ENCODE assay signal across 9 mouse cellular contexts in genomic region chr9:62810095-62810494, GRCm38 (mm10). TPM values are rescaled to one million over a fixed set of nuclear protein-coding genes. Genes with fewer than 3 reads are reported as not detected.
DNase-seq lines count a peak whose midpoint lies in the region; ATAC-seq lines count a peak whose summit lies in the region.
"Had no signal": no experiment of that assay in that cellular context is flagged by ENCODE, and none has a peak within 500 bp of the region (broad histone marks: within the 10 kb centered on the region; RNA-seq: fewer than 3 reads in every experiment).

No protein-coding gene starts in this region.

- H3K27ac ChIP-seq in kidney, embryonic 14.5 days (ENCODE audit: low read depth, low read length), result no peak overlapping the region
- no peak overlapping the region for H3K27ac ChIP-seq in brown adipose tissue, adult 24 weeks (replicated peaks; ENCODE audit: low read depth, low read length)
- H3K27ac ChIP-seq in hindbrain, embryonic 15.5 days (replicated peaks), result peak overlapping the region; percentile 99; the same call in 1 of the 2 replicates
- peak overlapping the region; percentile 99; the same call in 1 of the 2 replicates for H3K27ac ChIP-seq in midbrain, embryonic 15.5 days

- H3K4me2 ChIP-seq in kidney, embryonic 14.5 days (replicated peaks; ENCODE audit: low read depth, low read length), result peak overlapping the region; percentile 77
- peak overlapping the region; percentile 65 for H3K4me2 ChIP-seq in hindbrain, embryonic 15.5 days
- peak overlapping the region; percentile 66 for H3K4me2 ChIP-seq in midbrain, embryonic 15.5 days

- WGBS in kidney, embryonic 14.5 days, result 16% methylated on average over 8 of the region's 8 CpGs
- WGBS in hindbrain, embryonic 15.5 days, result 15% methylated on average over 8 of the region's 8 CpGs
- WGBS in midbrain, embryonic 15.5 days, result 24% methylated on average over 8 of the region's 8 CpGs

- no peaks in the 10 kb centered on the region for H3K27me3 ChIP-seq in kidney, embryonic 14.5 days (ENCODE audit: control insufficient read depth, insufficient read depth, low read length)
- no peaks in the 10 kb centered on the region for H3K27me3 ChIP-seq in hindbrain, embryonic 15.5 days
- H3K27me3 ChIP-seq in midbrain, embryonic 15.5 days (replicated peaks), result no peaks in the 10 kb centered on the region
- H3K27me3 ChIP-seq: Patski had no signal

- H3K9ac ChIP-seq in kidney, embryonic 14.5 days (ENCODE audit: low read depth, low read length), result peak overlapping the region; percentile 97; the same call in 1 of the 2 replicates
- H3K9ac ChIP-seq in hindbrain, embryonic 15.5 days, result peak overlapping the region; percentile 99
- peak overlapping the region; percentile 96 for H3K9ac ChIP-seq in midbrain, embryonic 15.5 days

- H3K4me1 ChIP-seq in kidney, embryonic 14.5 days (ENCODE audit: control insufficient read depth, insufficient read depth, low read length), result peaks cover 8% of the 10 kb centered on the region
- peaks cover 9% of the 10 kb centered on the region for H3K4me1 ChIP-seq in brown adipose tissue, adult 24 weeks (ENCODE audit: control insufficient read depth, insufficient read depth, insufficient read length, low read length)
- H3K4me1 ChIP-seq in hindbrain, embryonic 15.5 days (replicated peaks), result peaks cover 28% of the 10 kb centered on the region
- H3K4me1 ChIP-seq in midbrain, embryonic 15.5 days, result peaks cover 27% of the 10 kb centered on the region

- H3K36me3 ChIP-seq in kidney, embryonic 14.5 days (ENCODE audit: control insufficient read depth, insufficient read depth, low read length), result no peaks in the 10 kb centered on the region
- H3K36me3 ChIP-seq in hindbrain, embryonic 15.5 days, result no peaks in the 10 kb centered on the region
- no peaks in the 10 kb centered on the region for H3K36me3 ChIP-seq in midbrain, embryonic 15.5 days (replicated peaks)

- ATAC-seq in kidney, embryonic 14.5 days (ENCODE audit: low FRiP score, low TSS enrichment), result no peak
- ATAC-seq in hindbrain, embryonic 15.5 days (ENCODE audit: low FRiP score, low read depth), result no peak
- no peak for ATAC-seq in midbrain, embryonic 15.5 days (replicated peaks)

- no peaks in the 10 kb centered on the region for H3K9me3 ChIP-seq in kidney, embryonic 14.5 days (ENCODE audit: control insufficient read depth, low read length)
- no peaks in the 10 kb centered on the region for H3K9me3 ChIP-seq in hindbrain, embryonic 15.5 days
- H3K9me3 ChIP-seq in midbrain, embryonic 15.5 days, result no peaks in the 10 kb centered on the region

- H3K4me3 ChIP-seq in kidney, embryonic 14.5 days (ENCODE audit: low read length), result peak overlapping the region; percentile 98
- peak overlapping the region; percentile 97 for H3K4me3 ChIP-seq in brown adipose tissue, adult 24 weeks (ENCODE audit: insufficient read depth, low read depth, low read length)
- peak overlapping the region; percentile 98 for H3K4me3 ChIP-seq in hindbrain, embryonic 15.5 days
- peak overlapping the region; percentile 80 for H3K4me3 ChIP-seq in midbrain, embryonic 15.5 days

- DNase-seq in kidney, adult 9 months, result no peak
- no peak for DNase-seq in ovary, postnatal 36 days (ENCODE audit: low spot score)
- no peak for DNase-seq in cerebellum, adult 11-12 months
- no peak for DNase-seq in frontal cortex, postnatal 25 days (ENCODE audit: low spot score in 2 of 2)

RNA-seq across cellular contexts. Expression of gene Fem1b, which starts 1.6 kb away (rescaled TPM):
- polyA plus RNA-seq in kidney, embryonic 14.5 days (2014; fragmentation: Nextera tagmentation; extraction: Ambion mirVana), result 20.8 and 38.2 TPM in 2 replicates
- 5.9 and 7.1 TPM in 2 replicates for polyA plus RNA-seq in brown adipose tissue, adult 24 weeks (2012; ENCODE audit: insufficient read depth, insufficient read length, missing spikeins)
- 53.0 and 53.5 TPM in 2 replicates for polyA plus RNA-seq in hindbrain, embryonic 15.5 days (2015; fragmentation: Nextera tagmentation; extraction: Ambion mirVana)
- polyA plus RNA-seq in midbrain, embryonic 15.5 days (2015; fragmentation: Nextera tagmentation; extraction: Ambion mirVana), result 64.6 and 67.0 TPM in 2 replicates

RNA-seq across cellular contexts. Expression of gene Cln6, which starts 28.5 kb away (rescaled TPM):
- polyA plus RNA-seq in kidney, embryonic 14.5 days (2014; fragmentation: Nextera tagmentation; extraction: Ambion mirVana), result 21.7 and 28.2 TPM in 2 replicates
- 7.1 and 7.5 TPM in 2 replicates for polyA plus RNA-seq in brown adipose tissue, adult 24 weeks (2012; ENCODE audit: insufficient read depth, insufficient read length, missing spikeins)
- 6.2 and 7.0 TPM in 2 replicates for polyA plus RNA-seq in hindbrain, embryonic 15.5 days (2015; fragmentation: Nextera tagmentation; extraction: Ambion mirVana)
- polyA plus RNA-seq in midbrain, embryonic 15.5 days (2015; fragmentation: Nextera tagmentation; extraction: Ambion mirVana), result 5.9 and 6.2 TPM in 2 replicates

RNA-seq across cellular contexts. Expression of gene Calml4, which starts 47.8 kb away (rescaled TPM):
- 59.7 and 72.0 TPM in 2 replicates for polyA plus RNA-seq in kidney, embryonic 14.5 days (2014; fragmentation: Nextera tagmentation; extraction: Ambion mirVana)
- polyA plus RNA-seq in brown adipose tissue, adult 24 weeks (2012; ENCODE audit: insufficient read depth, insufficient read length, missing spikeins), result 3.8 TPM in 1 of 2 replicates, not detected in the other
- 15.4 and 19.5 TPM in 2 replicates for polyA plus RNA-seq in hindbrain, embryonic 15.5 days (2015; fragmentation: Nextera tagmentation; extraction: Ambion mirVana)
- polyA plus RNA-seq in midbrain, embryonic 15.5 days (2015; fragmentation: Nextera tagmentation; extraction: Ambion mirVana), result 9.4 and 11.7 TPM in 2 replicates

Comparison
In these comparisons a context has a peak if more than half of its experiments do, and no peak if none do; other contexts are left out.
1. H3K27ac ChIP-seq: peak in hindbrain, embryonic 15.5 days (single experiment) and midbrain, embryonic 15.5 days (single experiment); none in kidney, embryonic 14.5 days (single experiment) and brown adipose tissue, adult 24 weeks (single experiment).
2. Peak in every context shown above with its lines, with median percentiles within 50 percentile points of each other: H3K4me2 ChIP-seq, H3K4me3 ChIP-seq and H3K9ac ChIP-seq.